Mouse (Mus musculus) monocyte, adult 5-6 weeks (primary cell): ENCODE results near the gene Lrp3. TPM values are rescaled to one million over a fixed set of nuclear protein-coding genes. Genes with fewer than 3 reads are reported as not detected.
A peak's percentile ranks its signal among the peaks of the same experiment; 100 is the strongest.
"Not testable (repeated sequence)": the region's sequence is repeated elsewhere in the genome, so short reads cannot be mapped to it uniquely, and the experiment has no call there.

Experiments
- ATAC-seq: fragments of 153-309, 156-312 bp; replicated peaks from 2 replicates; pipeline ENCODE4 v1.8.0; 2017; ENCODE audit warnings: mild to moderate bottlenecking; ENCODE audit not compliant: low TSS enrichment, insufficient number of reproducible peaks, severe bottlenecking, poor library complexity, low FRiP score
- total RNA-seq: library from RNA; stranded (forward); fragments of 200-1000, 200-491, 200-594 nt; gene quantifications from 3 replicates; pipeline ENCODE4 v1.2.3, GENCODE M21; 2017

Gene Lrp3
- not detected in 3 replicates for total RNA-seq

- ATAC-seq, result no peak
Measured at GRCm38 (mm10) chr7:35215225-35215624, at the start of gene Lrp3. Gene Lrp3, minus strand, starts transcription at chr7:35215498.

GRCm38 (mm10) chr7:35264746-35265145, 49.4 kb upstream of the Lrp3 start:
- ATAC-seq, result no peak

- no peak for ATAC-seq
Measured at GRCm38 (mm10) chr7:35263595-35264489, 48.5 kb upstream of the Lrp3 start.

- ATAC-seq, result no peak
Measured at GRCm38 (mm10) chr7:35259384-35259783, 44.1 kb upstream of the Lrp3 start.

- ATAC-seq, result no peak
Measured at GRCm38 (mm10) chr7:35258294-35258693, 43.0 kb upstream of the Lrp3 start.

GRCm38 (mm10) chr7:35252041-35252558, 36.8 kb upstream of the Lrp3 start:
- no peak for ATAC-seq

GRCm38 (mm10) chr7:35237935-35238334, 22.6 kb upstream of the Lrp3 start:
- not testable (repeated sequence) for ATAC-seq

GRCm38 (mm10) chr7:35235308-35235707, 20.0 kb upstream of the Lrp3 start:
- ATAC-seq, result no peak

GRCm38 (mm10) chr7:35234361-35235245, 19.3 kb upstream of the Lrp3 start:
- ATAC-seq, result peak; percentile 95

- no peak for ATAC-seq
Measured at GRCm38 (mm10) chr7:35233861-35234260, 18.6 kb upstream of the Lrp3 start.

- ATAC-seq, result no peak
Measured at GRCm38 (mm10) chr7:35232796-35233455, 17.6 kb upstream of the Lrp3 start.

- ATAC-seq, result no peak
Measured at GRCm38 (mm10) chr7:35230333-35230732, 15.0 kb upstream of the Lrp3 start.

- ATAC-seq, result no peak
Measured at GRCm38 (mm10) chr7:35220694-35221365, 5.5 kb upstream of the Lrp3 start.

- ATAC-seq, result no peak
Measured at GRCm38 (mm10) chr7:35215731-35216130, 433 bp upstream of the Lrp3 start.

- ATAC-seq, result no peak
Measured at GRCm38 (mm10) chr7:35214442-35215222, 666 bp downstream of the Lrp3 start.

GRCm38 (mm10) chr7:35211791-35212190, 3.5 kb downstream of the Lrp3 start:
- no peak for ATAC-seq

- ATAC-seq, result no peak
Measured at GRCm38 (mm10) chr7:35199755-35200154, 15.5 kb downstream of the Lrp3 start.
